Mouse (Mus musculus) myocyte (in vitro differentiated cells): ENCODE results near the gene Kcnk2.

Source experiments
- CEBPB ChIP-seq: IDR thresholded peaks from 2 replicates; pipeline ENCODE4 v1.6.1; 2011; ENCODE audit warnings: mild to moderate bottlenecking, moderate library complexity; ENCODE audit not compliant: poor library complexity, insufficient read depth, severe bottlenecking
- MAX ChIP-seq: IDR thresholded peaks from one replicate; pipeline ENCODE4 v1.6.1; 2011; ENCODE audit warnings: low read depth, mild to moderate bottlenecking, control low read depth
- MYOD1 ChIP-seq, 3 experiments: IDR thresholded peaks; one replicate each; pipeline ENCODE4 v1.6.1; 2011; ENCODE audit warnings: control low read depth in 2 of 3, low read depth in 2 of 3, mild to moderate bottlenecking in 2 of 3, moderate library complexity in 1 of 3; ENCODE audit not compliant: insufficient read length in 2 of 3, control insufficient read depth in 1 of 3
- MYOG ChIP-seq, 3 experiments: IDR thresholded peaks; one replicate each; pipeline ENCODE4 v1.6.1; 2011; ENCODE audit warnings: control low read depth in 2 of 3, low read depth in 2 of 3, mild to moderate bottlenecking in 2 of 3; ENCODE audit not compliant: insufficient read length in 2 of 3, control insufficient read depth in 1 of 3, insufficient read depth in 1 of 3
- POLR2A ChIP-seq: IDR thresholded peaks from one replicate; pipeline ENCODE4 v1.6.1; 2011; ENCODE audit warnings: low read depth, mild to moderate bottlenecking, control low read depth, moderate library complexity; ENCODE audit not compliant: insufficient read length
- REST ChIP-seq: IDR thresholded peaks from one replicate; pipeline ENCODE4 v1.6.1; 2011; ENCODE audit warnings: mild to moderate bottlenecking, control low read depth, moderate library complexity; ENCODE audit not compliant: insufficient read depth, insufficient read length
- SRF ChIP-seq: IDR thresholded peaks from one replicate; pipeline ENCODE4 v1.6.1; 2011; ENCODE audit warnings: low read depth; ENCODE audit not compliant: control insufficient read depth, insufficient read length

- TF ChIP-seq POLR2A, result no peak
- TF ChIP-seq MYOD1 (IDR thresholded peaks at IDR 0.05; ENCODE audit: control insufficient read depth in 1 of 3, insufficient read length in 2 of 3, low read depth in 2 of 3), result no peak
- no peak for TF ChIP-seq REST
- TF ChIP-seq MAX, result no peak
- no peak for TF ChIP-seq SRF
- no peak for TF ChIP-seq CEBPB
- no peak for TF ChIP-seq MYOG (IDR thresholded peaks at IDR 0.05; ENCODE audit: control insufficient read depth in 1 of 3, insufficient read depth in 1 of 3, insufficient read length in 2 of 3, low read depth in 2 of 3)
Observed at GRCm38 (mm10) chr1:189214477-189214876, 187.6 kb downstream of the Kcnk2 start.
